Mouse (Mus musculus): ENCODE measurements around the gene Lamtor4. TPM values are rescaled to one million over a fixed set of nuclear protein-coding genes. Genes with fewer than 3 reads are reported as not detected.

The Lamtor4 gene
- polyA plus RNA-seq, 1 experiment from 2014 or later, result 47.8 TPM

- Histone ChIP-seq H3K4me1 (ENCODE audit: control insufficient read depth, insufficient read depth, low read length) (peaks cover 46% of the 10 kb centered on the region), H3K9me3 (ENCODE audit: control insufficient read depth, low read length) (no peaks in the 10 kb centered on the region; the same call in 1 of the 2 replicates), H3K9ac (ENCODE audit: low read length) (peak overlapping the region; percentile 63), H3K4me3 (ENCODE audit: low read depth, low read length) (peak overlapping the region; percentile 30), H3K27ac (ENCODE audit: low read depth, low read length) (0 out of 2 replicates have a peak overlapping the region, but pooled peaks have one; percentile 5), H3K36me3 (ENCODE audit: control insufficient read depth, insufficient read depth, low read length) (no peaks in the 10 kb centered on the region), H3K27me3 (ENCODE audit: control insufficient read depth, insufficient read depth, low read length) (no peaks in the 10 kb centered on the region; the same call in 1 of the 2 replicates), H3K4me2 (peak overlapping the region; percentile 55)
- WGBS, result 6% methylated on average over 41 of the region's 41 CpGs
- no peak for ATAC-seq (ENCODE audit: low FRiP score)
- DNase-seq (ENCODE audit: low spot score, missing footprints), result peak; percentile 93
Observed at GRCm38 (mm10) chr5:138275216-138276050, 20.2 kb downstream of the Lamtor4 start.

GRCm38 (mm10) chr5:138277994-138278393 is 22.7 kb downstream of the Lamtor4 start:
- peaks cover 37% of the 10 kb centered on the region for H3K4me1 ChIP-seq (ENCODE audit: control insufficient read depth, insufficient read depth, low read length)
- ATAC-seq (ENCODE audit: low FRiP score), result no peak

GRCm38 (mm10) chr5:138279585-138280424 is 24.5 kb downstream of the Lamtor4 start, which contains the start of the genes Gm43720, Gpc2 and Stag3:
Gm43720 (minus strand) TSS chr5:138279958.
Gpc2 (minus strand) TSS chr5:138280005.
Stag3 (plus strand) TSS chr5:138280240.
- peak within 1 kb of the TSS; percentile 89 for H3K9ac ChIP-seq (ENCODE audit: low read length)
- peaks cover 35% of the 10 kb centered on the region for H3K4me1 ChIP-seq (ENCODE audit: control insufficient read depth, insufficient read depth, low read length)
- H3K9me3 ChIP-seq (ENCODE audit: control insufficient read depth, low read length), result peaks cover 3% of the 10 kb centered on the region; the same call in 1 of the 2 replicates
- peak; percentile 99 for ATAC-seq (ENCODE audit: low FRiP score)
- peak within 1 kb of the TSS; percentile 52 for H3K4me2 ChIP-seq
- peak within 1 kb of the TSS; percentile 72 for H3K4me3 ChIP-seq (ENCODE audit: low read depth, low read length)
- no peaks in the 10 kb centered on the region for H3K36me3 ChIP-seq (ENCODE audit: control insufficient read depth, insufficient read depth, low read length)
- peak; percentile 99 for DNase-seq (ENCODE audit: low spot score, missing footprints)
- H3K27me3 ChIP-seq (ENCODE audit: control insufficient read depth, insufficient read depth, low read length), result peaks cover 5% of the 10 kb centered on the region; the same call in 1 of the 2 replicates
- peak within 1 kb of the TSS; percentile 60 for H3K27ac ChIP-seq (ENCODE audit: low read depth, low read length)
- under 1% methylated on average over 55 of the region's 56 CpGs for WGBS

More at GRCm38 (mm10) chr5:138277994-138278393, 22.7 kb downstream of the Lamtor4 start:
- Histone ChIP-seq H3K36me3 (ENCODE audit: control insufficient read depth, insufficient read depth, low read length) (no peaks in the 10 kb centered on the region), H3K9me3 (ENCODE audit: control insufficient read depth, low read length) (peaks cover 3% of the 10 kb centered on the region; the same call in 1 of the 2 replicates), H3K9ac (ENCODE audit: low read length) (peak overlapping the region; percentile 89; the same call in 1 of the 2 replicates), H3K27me3 (ENCODE audit: control insufficient read depth, insufficient read depth, low read length) (peaks cover 5% of the 10 kb centered on the region; the same call in 1 of the 2 replicates), H3K4me2 (peak overlapping the region; percentile 52), H3K27ac (ENCODE audit: low read depth, low read length) (no peak overlapping the region), H3K4me3 (ENCODE audit: low read depth, low read length) (peak overlapping the region; percentile 72; the same call in 1 of the 2 replicates)
- no peak for DNase-seq (ENCODE audit: low spot score, missing footprints)
- 89% methylated on average over 7 of the region's 7 CpGs for WGBS

GRCm38 (mm10) chr5:138280425-138280768 is 25.1 kb downstream of the Lamtor4 start:
- peaks cover 3% of the 10 kb centered on the region; the same call in 1 of the 2 replicates for H3K9me3 ChIP-seq (ENCODE audit: control insufficient read depth, low read length)
- H3K27ac ChIP-seq (ENCODE audit: low read depth, low read length), result no peak overlapping the region
- peaks cover 5% of the 10 kb centered on the region; the same call in 1 of the 2 replicates for H3K27me3 ChIP-seq (ENCODE audit: control insufficient read depth, insufficient read depth, low read length)
- peak overlapping the region; percentile 52 for H3K4me2 ChIP-seq
- H3K4me3 ChIP-seq (ENCODE audit: low read depth, low read length), result peak overlapping the region; percentile 72
- H3K36me3 ChIP-seq (ENCODE audit: control insufficient read depth, insufficient read depth, low read length), result no peaks in the 10 kb centered on the region
- no peak for DNase-seq (ENCODE audit: low spot score, missing footprints)
- WGBS, result 18% methylated on average over 26 of the region's 26 CpGs
- H3K4me1 ChIP-seq (ENCODE audit: control insufficient read depth, insufficient read depth, low read length), result peaks cover 31% of the 10 kb centered on the region
- no peak for ATAC-seq (ENCODE audit: low FRiP score)
- no peak overlapping the region for H3K9ac ChIP-seq (ENCODE audit: low read length)

- Histone ChIP-seq H3K9me3 (ENCODE audit: control insufficient read depth, low read length) (peaks cover 3% of the 10 kb centered on the region; the same call in 1 of the 2 replicates), H3K27me3 (ENCODE audit: control insufficient read depth, insufficient read depth, low read length) (peaks cover 5% of the 10 kb centered on the region; the same call in 1 of the 2 replicates), H3K4me3 (ENCODE audit: low read depth, low read length) (no peak overlapping the region), H3K4me2 (no peak overlapping the region), H3K27ac (ENCODE audit: low read depth, low read length) (no peak overlapping the region), H3K4me1 (ENCODE audit: control insufficient read depth, insufficient read depth, low read length) (peaks cover 26% of the 10 kb centered on the region), H3K9ac (ENCODE audit: low read length) (no peak overlapping the region), H3K36me3 (ENCODE audit: control insufficient read depth, insufficient read depth, low read length) (no peaks in the 10 kb centered on the region)
- no peak for DNase-seq (ENCODE audit: low spot score, missing footprints)
- ATAC-seq (ENCODE audit: low FRiP score), result no peak
- WGBS, result 94% methylated on average over 15 of the region's 15 CpGs
Observed at GRCm38 (mm10) chr5:138280829-138281228, 25.5 kb downstream of the Lamtor4 start.

- Histone ChIP-seq H3K27ac (ENCODE audit: low read depth, low read length) (no peak overlapping the region), H3K27me3 (ENCODE audit: control insufficient read depth, insufficient read depth, low read length) (peaks cover 5% of the 10 kb centered on the region; the same call in 1 of the 2 replicates), H3K36me3 (ENCODE audit: control insufficient read depth, insufficient read depth, low read length) (no peaks in the 10 kb centered on the region), H3K4me3 (ENCODE audit: low read depth, low read length) (no peak overlapping the region), H3K4me1 (ENCODE audit: control insufficient read depth, insufficient read depth, low read length) (peaks cover 17% of the 10 kb centered on the region), H3K9me3 (ENCODE audit: control insufficient read depth, low read length) (peaks cover 3% of the 10 kb centered on the region; the same call in 1 of the 2 replicates), H3K9ac (ENCODE audit: low read length) (no peak overlapping the region), H3K4me2 (no peak overlapping the region)
- 82% methylated on average over 2 of the region's 2 CpGs for WGBS
- ATAC-seq (ENCODE audit: low FRiP score), result no peak
- no peak for DNase-seq (ENCODE audit: low spot score, missing footprints)
Observed at GRCm38 (mm10) chr5:138281798-138282197, 26.5 kb downstream of the Lamtor4 start.

- H3K4me3 ChIP-seq (ENCODE audit: low read depth, low read length), result no peak overlapping the region
- no peak overlapping the region for H3K4me2 ChIP-seq
- WGBS, result 37% methylated on average over 1 of the region's 1 CpGs
- no peak overlapping the region for H3K9ac ChIP-seq (ENCODE audit: low read length)
- H3K9me3 ChIP-seq (ENCODE audit: control insufficient read depth, low read length), result peaks cover 3% of the 10 kb centered on the region; the same call in 1 of the 2 replicates
- H3K4me1 ChIP-seq (ENCODE audit: control insufficient read depth, insufficient read depth, low read length), result peaks cover 6% of the 10 kb centered on the region; the same call in 1 of the 2 replicates
- no peak overlapping the region for H3K27ac ChIP-seq (ENCODE audit: low read depth, low read length)
- no peaks in the 10 kb centered on the region for H3K36me3 ChIP-seq (ENCODE audit: control insufficient read depth, insufficient read depth, low read length)
- peaks cover 5% of the 10 kb centered on the region; the same call in 1 of the 2 replicates for H3K27me3 ChIP-seq (ENCODE audit: control insufficient read depth, insufficient read depth, low read length)
- DNase-seq (ENCODE audit: low spot score, missing footprints), result no peak
- ATAC-seq (ENCODE audit: low FRiP score), result no peak
Observed at GRCm38 (mm10) chr5:138283540-138283939, 28.3 kb downstream of the Lamtor4 start.

GRCm38 (mm10) chr5:138287861-138288260 is 32.6 kb downstream of the Lamtor4 start:
- Histone ChIP-seq H3K4me1 (ENCODE audit: control insufficient read depth, insufficient read depth, low read length) (no peaks in the 10 kb centered on the region), H3K27ac (ENCODE audit: low read depth, low read length) (no peak overlapping the region), H3K9me3 (ENCODE audit: control insufficient read depth, low read length) (no peaks in the 10 kb centered on the region), H3K4me2 (no peak overlapping the region), H3K27me3 (ENCODE audit: control insufficient read depth, insufficient read depth, low read length) (no peaks in the 10 kb centered on the region), H3K4me3 (ENCODE audit: low read depth, low read length) (no peak overlapping the region), H3K9ac (ENCODE audit: low read length) (no peak overlapping the region), H3K36me3 (ENCODE audit: control insufficient read depth, insufficient read depth, low read length) (no peaks in the 10 kb centered on the region)
- ATAC-seq (ENCODE audit: low FRiP score) (no peak), DNase-seq (ENCODE audit: low spot score, missing footprints) (no peak)
- 70% methylated on average over 3 of the region's 3 CpGs for WGBS

Data from midbrain, embryonic 11.5 days (tissue).